Mouse (Mus musculus) heart, embryonic 11.5 days (tissue): Measurements from ENCODE around the gene Gm20388. TPM values are rescaled to one million over a fixed set of nuclear protein-coding genes. Genes with fewer than 3 reads are reported as not detected.
A peak's percentile ranks its signal among the peaks of the same experiment; 100 is the strongest.
"Not testable (repeated sequence)": the region's sequence is repeated elsewhere in the genome, so short reads cannot be mapped to it uniquely, and the experiment has no call there.

Experiments used
- ATAC-seq: fragments of 200-750 bp; cut with Nextera tagmentation; replicated peaks from 2 replicates; pipeline ENCODE4 v1.8.0; 2017; ENCODE audit warnings: moderate library complexity; ENCODE audit not compliant: insufficient number of reproducible peaks, low FRiP score, low TSS enrichment
- H3K27ac ChIP-seq: fragments of 300-500 bp; sonication (generic); 2 replicates; pipeline ENCODE4 v1.5.1; 2014; ENCODE audit warnings: mild to moderate bottlenecking, low read depth, low read length
- H3K27me3 ChIP-seq: fragments of 300-500 bp; sonication (generic); 2 replicates; pipeline ENCODE4 v1.6.1; 2014; ENCODE audit warnings: mild to moderate bottlenecking, low read length, mixed read lengths; ENCODE audit not compliant: control insufficient read depth, insufficient read depth
- H3K36me3 ChIP-seq: fragments of 300-500 bp; sonication (generic); 2 replicates; pipeline ENCODE4 v1.6.1; 2014; ENCODE audit warnings: mild to moderate bottlenecking, low read length, moderate library complexity, mixed read lengths; ENCODE audit not compliant: control insufficient read depth, insufficient read depth
- H3K4me1 ChIP-seq: fragments of 300-500 bp; sonication (generic); 2 replicates; pipeline ENCODE4 v1.6.1; 2014; ENCODE audit warnings: low read length; ENCODE audit not compliant: control insufficient read depth, insufficient read depth
- H3K4me2 ChIP-seq: fragments of 300-500 bp; sonication (generic); 2 replicates; pipeline ENCODE4 v1.6.1; 2014; ENCODE audit warnings: mild to moderate bottlenecking, moderate library complexity
- H3K4me3 ChIP-seq: fragments of 300-500 bp; sonication (generic); 2 replicates; pipeline ENCODE4 v1.5.1; 2014; ENCODE audit warnings: low read depth, low read length
- H3K9ac ChIP-seq: fragments of 300-500 bp; sonication (generic); 2 replicates; pipeline ENCODE4 v1.6.1; 2014; ENCODE audit warnings: mild to moderate bottlenecking, low read depth, low read length, moderate library complexity
- H3K9me3 ChIP-seq: fragments of 300-500 bp; sonication (generic); replicated peaks from 2 replicates; pipeline ENCODE4 v1.6.1; 2016; ENCODE audit warnings: low read length; ENCODE audit not compliant: control insufficient read depth
- WGBS: fragments of 180-500 bp; shearing (Covaris S2); extraction: QIAGEN DNeasy Blood & Tissue Kit; methylation state at CpG from one replicate; pipeline ENCODE4 v1.1.7; 2014; ENCODE audit not compliant: insufficient replicate concordance; 5-methylcytosine and 5-hydroxymethylcytosine counted together
- polyA plus RNA-seq: library from polyadenylated mRNA; unstranded; fragments of >200 nt; fragmentation: Nextera tagmentation; extraction: Ambion mirVana; gene quantifications from 2 replicates; pipeline ENCODE4 v1.2.1, GENCODE M21; 2014

Gm20388 gene
- polyA plus RNA-seq, 1 experiment from 2014 or later: 6.4 TPM

DNA sequence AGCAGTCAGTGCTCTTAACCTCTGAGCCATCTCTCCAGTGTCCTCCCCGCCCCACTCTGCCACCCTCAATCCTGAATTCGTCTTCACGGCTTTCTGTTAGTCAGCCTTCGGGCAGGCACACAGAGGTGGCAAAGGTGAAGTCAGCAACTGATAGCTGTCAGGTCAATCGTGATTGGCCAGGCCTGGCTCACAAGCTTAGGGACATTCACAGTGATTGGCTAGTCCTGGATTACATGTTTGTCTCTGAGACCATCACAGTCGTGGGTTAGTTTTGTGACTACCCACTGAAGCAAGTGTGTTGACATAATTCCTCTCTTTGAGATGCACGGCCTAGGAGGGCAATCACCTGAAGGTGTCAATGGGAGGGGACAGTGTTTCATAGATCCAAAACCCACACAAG, 3542.7 kb downstream of the Gm20388 start:
- WGBS: 66% methylated on average over 7 of the region's 7 CpGs
- Histone ChIP-seq H3K9me3 (no peaks in the 10 kb centered on the region), H3K27ac (no peak overlapping the region), H3K4me2 (no peak overlapping the region), H3K4me1 (no peaks in the 10 kb centered on the region), H3K27me3 (no peaks in the 10 kb centered on the region), H3K36me3 (peaks cover 20% of the 10 kb centered on the region), H3K4me3 (no peak overlapping the region), H3K9ac (no peak overlapping the region)
- no peak for ATAC-seq

- 79% methylated on average over 5 of the region's 5 CpGs for WGBS
- H3K36me3 ChIP-seq: peaks cover 25% of the 10 kb centered on the region
Measured at GRCm38 (mm10) chr8:123453951-123454350, 3543.3 kb downstream of the Gm20388 start.

GRCm38 (mm10) chr8:123454559-123454958, 3543.9 kb downstream of the Gm20388 start:
- Histone ChIP-seq H3K4me3 (no peak overlapping the region), H3K27me3 (no peaks in the 10 kb centered on the region), H3K4me2 (no peak overlapping the region), H3K4me1 (no peaks in the 10 kb centered on the region), H3K27ac (no peak overlapping the region), H3K9me3 (no peaks in the 10 kb centered on the region), H3K9ac (no peak overlapping the region), H3K36me3 (peaks cover 28% of the 10 kb centered on the region)
- WGBS: 90% methylated on average over 6 of the region's 6 CpGs
- ATAC-seq: no peak

More at GRCm38 (mm10) chr8:123453951-123454350, 3543.3 kb downstream of the Gm20388 start:
- Histone ChIP-seq H3K9ac (no peak overlapping the region), H3K4me1 (no peaks in the 10 kb centered on the region), H3K4me2 (no peak overlapping the region), H3K27ac (no peak overlapping the region), H3K27me3 (no peaks in the 10 kb centered on the region), H3K4me3 (no peak overlapping the region), H3K9me3 (no peaks in the 10 kb centered on the region)
- no peak for ATAC-seq

DNA sequence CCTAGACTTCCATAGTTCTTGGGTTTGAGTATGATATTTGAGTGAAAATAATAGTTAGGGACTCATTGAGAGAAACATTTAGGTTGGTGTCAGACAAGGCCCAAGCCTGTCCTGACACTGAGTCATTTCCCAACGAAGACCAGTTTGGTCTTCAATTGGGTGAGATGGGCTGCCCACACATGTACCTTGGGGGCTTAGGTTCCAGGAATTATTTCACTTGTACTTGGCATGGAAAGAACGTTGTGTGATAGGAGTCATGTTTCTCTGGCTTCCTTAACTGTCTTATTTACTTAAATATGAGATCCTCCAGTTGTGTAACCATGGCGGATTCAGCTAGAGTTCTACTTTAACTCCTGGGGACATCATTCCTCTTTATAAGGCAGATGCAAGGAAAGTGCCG, 3553.0 kb downstream of the Gm20388 start:
- Histone ChIP-seq H3K9me3 (no peaks in the 10 kb centered on the region), H3K4me2 (no peak overlapping the region), H3K27ac (no peak overlapping the region), H3K4me1 (no peaks in the 10 kb centered on the region), H3K36me3 (peaks cover 12% of the 10 kb centered on the region), H3K27me3 (no peaks in the 10 kb centered on the region), H3K9ac (no peak overlapping the region), H3K4me3 (no peak overlapping the region)
- no peak for ATAC-seq
- 79% methylated on average over 4 of the region's 4 CpGs for WGBS

DNA sequence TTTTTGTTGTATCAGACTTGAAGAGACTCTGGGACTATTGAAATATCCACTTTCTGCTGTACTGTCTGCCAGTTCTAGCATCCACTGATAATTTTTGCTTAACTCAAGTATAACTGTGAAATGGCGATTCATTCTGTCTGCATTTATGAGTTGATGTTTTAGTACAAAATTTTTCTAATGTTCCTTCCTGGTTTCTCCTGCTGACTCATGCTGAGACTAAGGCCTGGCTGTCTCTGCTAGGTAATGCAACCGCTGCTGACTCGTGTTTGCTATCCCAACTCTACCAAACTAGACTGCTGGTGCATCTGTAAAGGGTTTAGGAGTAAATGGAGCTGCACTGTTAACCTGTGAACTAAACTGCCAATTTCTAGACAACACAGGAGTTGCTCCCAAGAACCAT, 3556.8 kb downstream of the Gm20388 start:
- WGBS: 78% methylated on average over 3 of the region's 3 CpGs
- Histone ChIP-seq H3K4me3 (no peak overlapping the region), H3K4me2 (no peak overlapping the region), H3K36me3 (peaks cover 3% of the 10 kb centered on the region), H3K9ac (no peak overlapping the region), H3K27me3 (peaks cover 3% of the 10 kb centered on the region; the same call in 1 of the 2 replicates), H3K27ac (no peak overlapping the region), H3K9me3 (no peaks in the 10 kb centered on the region), H3K4me1 (no peaks in the 10 kb centered on the region)
- no peak for ATAC-seq

GRCm38 (mm10) chr8:123472991-123473390, 3562.3 kb downstream of the Gm20388 start:
- H3K4me1 ChIP-seq, H3K27me3 ChIP-seq, H3K27ac ChIP-seq, H3K36me3 ChIP-seq, H3K4me2 ChIP-seq, H3K9ac ChIP-seq, ATAC-seq, H3K4me3 ChIP-seq, H3K9me3 ChIP-seq: not testable (repeated sequence)
- 59% methylated on average over 6 of the region's 6 CpGs for WGBS

DNA sequence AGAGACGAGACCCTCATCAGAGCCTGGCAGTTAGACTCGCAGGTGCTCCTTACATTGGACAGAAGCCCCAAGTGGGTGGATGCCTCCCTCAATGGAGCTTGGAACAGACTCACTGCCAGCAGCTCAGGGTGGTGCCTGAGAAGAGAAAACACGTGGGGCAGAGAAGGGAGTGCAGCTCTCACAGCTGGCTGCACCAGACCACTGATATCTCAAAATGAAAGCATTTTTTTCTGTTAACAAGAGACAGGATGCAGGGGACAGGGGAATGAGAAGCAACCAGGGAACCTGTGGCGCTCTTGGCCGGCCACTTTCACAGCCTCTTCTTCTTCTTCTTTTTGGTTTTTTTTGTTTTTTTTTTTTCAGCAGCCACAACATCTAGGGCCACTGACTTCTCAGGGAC, 3563.9 kb downstream of the Gm20388 start:
- H3K4me3 ChIP-seq, H3K4me2 ChIP-seq, H3K4me1 ChIP-seq, H3K27me3 ChIP-seq, H3K27ac ChIP-seq, H3K36me3 ChIP-seq, ATAC-seq, H3K9ac ChIP-seq, H3K9me3 ChIP-seq: not testable (repeated sequence)
- WGBS: 55% methylated on average over 5 of the region's 5 CpGs

- 8% methylated on average over 34 of the region's 34 CpGs for WGBS
Measured at GRCm38 (mm10) chr8:123476911-123477736, 3566.5 kb downstream of the Gm20388 start.

More at GRCm38 (mm10) chr8:123476911-123477736, 3566.5 kb downstream of the Gm20388 start:
- Histone ChIP-seq H3K27ac (peak overlapping the region; percentile 97; the same call in 1 of the 2 replicates), H3K4me2 (peak overlapping the region; percentile 89), H3K9ac (peak overlapping the region; percentile 88), H3K36me3 (peaks cover 7% of the 10 kb centered on the region; the same call in 1 of the 2 replicates), H3K27me3 (no peaks in the 10 kb centered on the region), H3K9me3 (no peaks in the 10 kb centered on the region), H3K4me3 (peak overlapping the region; percentile 90), H3K4me1 (peaks cover 9% of the 10 kb centered on the region)
- no peak; the same call in 1 of the 2 replicates for ATAC-seq
